10 mouse cellular contexts compared by ENCODE assay signal in the genomic region with DNA sequence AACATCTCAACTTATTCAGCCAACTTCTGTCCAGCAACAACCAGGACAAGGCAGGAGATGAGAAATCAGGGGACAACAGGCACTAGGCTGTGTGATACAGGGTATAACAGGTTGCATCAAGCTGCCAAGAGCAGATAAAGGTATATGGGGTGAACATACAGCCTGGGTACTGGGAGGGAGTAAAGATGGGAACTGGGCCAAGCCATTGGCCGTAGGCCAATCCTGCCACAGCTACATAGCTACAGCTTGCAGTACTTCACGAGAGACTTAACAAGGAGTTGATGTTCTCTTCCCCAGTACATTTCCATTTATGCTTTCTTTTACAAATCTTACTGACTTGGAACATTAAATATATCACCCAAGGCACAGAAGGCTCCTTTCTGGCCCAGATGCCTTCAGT.
DNase-seq lines count a peak whose midpoint lies in the region; ATAC-seq and TF ChIP-seq lines count a peak whose summit lies in the region.
"Had no signal": no experiment of that assay in that cellular context is flagged by ENCODE, and none has a peak within 500 bp of the region (broad histone marks: within the 10 kb centered on the region; RNA-seq: fewer than 3 reads in every experiment).

No protein-coding gene starts in this region.

- intact Hi-C loops in left cerebral cortex, postnatal 14 days (cut with DNase I): no loop called here

- WGBS in kidney, postnatal 0 days: 53% methylated on average over 2 of the region's 2 CpGs
- WGBS in kidney, embryonic 15.5 days: 63% methylated on average over 2 of the region's 2 CpGs

- no peak for ATAC-seq in kidney, postnatal 0 days (replicated peaks; ENCODE audit: low FRiP score, low read depth)
- ATAC-seq in kidney, embryonic 15.5 days (replicated peaks; ENCODE audit: low FRiP score): no peak
- no peak for ATAC-seq in CD4-positive, CD25-positive, alpha-beta regulatory T cell, adult 4 months
- ATAC-seq: activated CD4-positive, CD25-positive, alpha-beta regulatory T cell, adult 4 months had no signal

- H3K36me3 ChIP-seq in kidney, postnatal 0 days (ENCODE audit: insufficient read depth, low read length): no peaks in the 10 kb centered on the region
- H3K36me3 ChIP-seq in kidney, embryonic 15.5 days: no peaks in the 10 kb centered on the region
- H3K36me3 ChIP-seq: heart, embryonic 15.5 days had no signal

- no peak for TF ChIP-seq CTCF in kidney, postnatal 0 days (IDR thresholded peaks at IDR 0.05; ENCODE audit: low read depth)

- H3K4me2 ChIP-seq in kidney, postnatal 0 days (ENCODE audit: low read length): no peak overlapping the region
- no peak overlapping the region for H3K4me2 ChIP-seq in kidney, embryonic 15.5 days
- H3K4me2 ChIP-seq: heart, embryonic 15.5 days had no signal

- no peaks in the 10 kb centered on the region for H3K4me1 ChIP-seq in kidney, postnatal 0 days (replicated peaks; ENCODE audit: insufficient read depth, low read length)
- no peaks in the 10 kb centered on the region for H3K4me1 ChIP-seq in kidney, embryonic 15.5 days

- H3K9me3 ChIP-seq in kidney, postnatal 0 days (replicated peaks; ENCODE audit: low read length): no peaks in the 10 kb centered on the region
- H3K9me3 ChIP-seq in kidney, embryonic 15.5 days (replicated peaks): no peaks in the 10 kb centered on the region
- H3K9me3 ChIP-seq: heart, embryonic 15.5 days had no signal

- no peaks in the 10 kb centered on the region for H3K27me3 ChIP-seq in kidney, postnatal 0 days (ENCODE audit: insufficient read depth, low read length)
- H3K27me3 ChIP-seq in kidney, embryonic 15.5 days: no peaks in the 10 kb centered on the region
- H3K27me3 ChIP-seq: heart, embryonic 15.5 days had no signal

- H3K27ac ChIP-seq in kidney, postnatal 0 days: no peak overlapping the region
- no peak overlapping the region for H3K27ac ChIP-seq in kidney, embryonic 15.5 days
- H3K27ac ChIP-seq: heart, embryonic 15.5 days had no signal

- DNase-seq in cerebellum, postnatal 14 days: peak; percentile 58 to 70
- no peak for DNase-seq in cerebellum, adult 9-10 months
- peak; percentile 18 for DNase-seq in kidney, postnatal 0 days (ENCODE audit: low spot score)
- DNase-seq in adrenal gland, postnatal 36 days: peak; percentile 18 to 41
- peak; percentile 75 to 81 for DNase-seq in left cerebral cortex, postnatal 14 days (ENCODE audit: low spot score in 2 of 2)
- no peak for DNase-seq in T-cell, adult 2 months (ENCODE audit: low spot score)

- no peak overlapping the region for H3K4me3 ChIP-seq in kidney, postnatal 0 days (replicated peaks; ENCODE audit: low read depth, low read length)
- H3K4me3 ChIP-seq in kidney, embryonic 15.5 days (replicated peaks): no peak overlapping the region
- H3K4me3 ChIP-seq: heart, embryonic 15.5 days had no signal

- no peak overlapping the region for H3K9ac ChIP-seq in kidney, postnatal 0 days (ENCODE audit: low read depth, low read length)
- H3K9ac ChIP-seq in kidney, embryonic 15.5 days: no peak overlapping the region
- H3K9ac ChIP-seq: heart, embryonic 15.5 days had no signal

Comparison
In these comparisons a context has a peak if more than half of its experiments do, and no peak if none do; other contexts are left out.
1. DNase-seq: peak in cerebellum, postnatal 14 days (2 of 2), kidney, postnatal 0 days (single experiment), adrenal gland, postnatal 36 days (2 of 2) and left cerebral cortex, postnatal 14 days (2 of 2); none in cerebellum, adult 9-10 months (single experiment) and T-cell, adult 2 months (single experiment).